Mouse (Mus musculus) limb, embryonic 14.5 days (tissue): Measurements from ENCODE around the gene L3mbtl2. TPM values are rescaled to one million over a fixed set of nuclear protein-coding genes. Genes with fewer than 3 reads are reported as not detected.

Experiments
- ATAC-seq: fragments of 200-750 bp; cut with Nextera tagmentation; 2 replicates; pipeline ENCODE4 v1.8.0; 2017; ENCODE audit warnings: low read depth, moderate number of reproducible peaks, moderate TSS enrichment; ENCODE audit not compliant: low FRiP score
- DNase-seq: peaks from one replicate; pipeline ENCODE4 v3.0.0-alpha.2; 2015; ENCODE audit warnings: low spot score
- H3K27ac ChIP-seq: fragments of 300-500 bp; sonication (generic); replicated peaks from 2 replicates; pipeline ENCODE4 v1.5.1; 2014; ENCODE audit warnings: low read depth, mild to moderate bottlenecking, low read length, moderate library complexity, mixed read lengths
- H3K27me3 ChIP-seq: fragments of 300-500 bp; sonication (generic); 2 replicates; pipeline ENCODE4 v1.6.1; 2014; ENCODE audit warnings: low read length, mixed read lengths; ENCODE audit not compliant: control insufficient read depth, insufficient read depth
- H3K36me3 ChIP-seq: fragments of 300-500 bp; sonication (generic); 2 replicates; pipeline ENCODE4 v1.6.1; 2014; ENCODE audit warnings: mild to moderate bottlenecking, low read length, moderate library complexity, mixed read lengths; ENCODE audit not compliant: control insufficient read depth, insufficient read depth
- H3K4me1 ChIP-seq: fragments of 300-500 bp; sonication (generic); 2 replicates; pipeline ENCODE4 v1.6.1; 2014; ENCODE audit warnings: antibody characterized with exemption, low read length, mixed read lengths; ENCODE audit not compliant: control insufficient read depth, insufficient read depth
- H3K4me2 ChIP-seq: fragments of 300-500 bp; sonication (generic); replicated peaks from 2 replicates; pipeline ENCODE4 v1.6.1; 2014; ENCODE audit warnings: low read depth, mild to moderate bottlenecking, low read length, moderate library complexity; ENCODE audit not compliant: severe bottlenecking
- H3K4me3 ChIP-seq: fragments of 300-500 bp; sonication (generic); replicated peaks from 2 replicates; pipeline ENCODE4 v1.5.1; 2014; ENCODE audit warnings: low read length
- H3K9ac ChIP-seq: fragments of 300-500 bp; sonication (generic); 2 replicates; pipeline ENCODE4 v1.6.1; 2014; ENCODE audit warnings: mild to moderate bottlenecking, low read depth, low read length, moderate library complexity; ENCODE audit not compliant: severe bottlenecking
- H3K9me3 ChIP-seq: fragments of 300-500 bp; sonication (generic); 2 replicates; pipeline ENCODE4 v1.6.1; 2016; ENCODE audit warnings: low read length; ENCODE audit not compliant: control insufficient read depth
- POLR2A ChIP-seq: fragments of 200-500 bp; IDR thresholded peaks from 2 replicates; pipeline ENCODE4 v1.8.0; 2012; ENCODE audit warnings: inconsistent platforms, mild to moderate bottlenecking, moderate library complexity, borderline replicate concordance; ENCODE audit not compliant: insufficient read depth, insufficient read length; ENCODE audit errors: extremely low read depth
- WGBS: fragments of 180-500 bp; shearing (Covaris S2); extraction: QIAGEN DNeasy Blood & Tissue Kit; methylation state at CpG from one replicate; pipeline ENCODE4 v1.1.7; 2014; 5-methylcytosine and 5-hydroxymethylcytosine counted together
- polyA plus RNA-seq, 2 experiments: library from polyadenylated mRNA; depleted of rRNA in 1 of 2; stranded (reverse) in 1 of 2; unstranded in 1 of 2; fragments of >200 nt; fragmentation: Nextera tagmentation in 1 of 2; extraction: Ambion mirVana in 1 of 2; gene quantifications; 2 replicates each; pipeline versions ENCODE4 v1.2.1 to v1.2.3; 2012 to 2014

The L3mbtl2 gene
- polyA plus RNA-seq, 2 experiments = 14.5 to 16.2 TPM

DNA sequence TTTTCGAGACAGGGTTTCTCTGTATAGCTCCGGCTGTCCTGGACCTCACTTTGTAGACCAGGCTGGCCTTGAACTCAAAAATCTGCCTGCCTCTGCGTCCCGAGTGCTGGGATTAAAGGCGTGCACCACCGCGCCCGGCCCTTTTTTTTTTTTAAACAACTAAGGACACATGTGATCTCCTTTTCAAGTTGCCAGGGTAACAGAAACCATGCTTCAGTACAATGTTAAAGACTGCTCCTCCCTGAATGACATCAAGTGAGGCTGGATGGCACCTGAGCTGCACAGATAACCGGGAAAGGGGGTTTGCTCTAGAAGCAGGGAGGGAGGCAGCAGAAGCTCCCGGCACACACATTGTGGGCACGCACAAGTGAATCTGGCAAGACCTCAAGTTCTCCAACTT is 45.3 kb downstream of the L3mbtl2 start:
- peaks cover 94% of the 10 kb centered on the region for H3K36me3 ChIP-seq
- H3K9ac ChIP-seq = no peak overlapping the region
- H3K4me1 ChIP-seq = no peaks in the 10 kb centered on the region
- DNase-seq (no peak), ATAC-seq (no peak)
- no peaks in the 10 kb centered on the region for H3K9me3 ChIP-seq
- no peak overlapping the region for H3K4me3 ChIP-seq
- no peak for TF ChIP-seq POLR2A
- no peak overlapping the region for H3K27ac ChIP-seq
- no peak overlapping the region for H3K4me2 ChIP-seq
- no peaks in the 10 kb centered on the region for H3K27me3 ChIP-seq
- WGBS = 92% methylated on average over 11 of the region's 11 CpGs

DNA sequence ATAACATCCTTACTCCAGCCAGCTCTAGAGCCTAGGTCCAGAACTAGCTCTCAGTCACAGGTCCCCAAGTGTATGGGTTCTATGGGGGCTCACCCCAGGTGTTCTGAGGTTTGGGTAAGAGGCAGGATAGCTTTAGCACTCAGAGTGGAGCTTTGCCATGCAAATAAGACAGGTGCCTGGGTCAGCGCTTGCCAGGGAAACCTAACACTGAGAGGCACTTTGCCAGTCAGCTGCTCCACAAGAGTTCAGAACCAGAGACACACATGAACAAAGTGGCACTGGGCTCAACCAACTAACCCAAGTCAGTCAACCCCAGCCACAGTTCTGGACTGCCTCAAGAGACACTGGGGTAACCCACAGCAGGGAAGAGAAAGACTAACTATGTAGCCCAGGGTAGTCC is 46.0 kb downstream of the L3mbtl2 start:
- ATAC-seq (no peak), DNase-seq (no peak)
- no peaks in the 10 kb centered on the region for H3K27me3 ChIP-seq
- TF ChIP-seq POLR2A = no peak
- H3K9ac ChIP-seq = no peak overlapping the region
- no peaks in the 10 kb centered on the region for H3K4me1 ChIP-seq
- H3K4me3 ChIP-seq = no peak overlapping the region
- H3K9me3 ChIP-seq = no peaks in the 10 kb centered on the region
- no peak overlapping the region for H3K27ac ChIP-seq
- no peak overlapping the region for H3K4me2 ChIP-seq
- 94% methylated on average over 1 of the region's 1 CpGs for WGBS
- peaks cover 89% of the 10 kb centered on the region for H3K36me3 ChIP-seq

DNA sequence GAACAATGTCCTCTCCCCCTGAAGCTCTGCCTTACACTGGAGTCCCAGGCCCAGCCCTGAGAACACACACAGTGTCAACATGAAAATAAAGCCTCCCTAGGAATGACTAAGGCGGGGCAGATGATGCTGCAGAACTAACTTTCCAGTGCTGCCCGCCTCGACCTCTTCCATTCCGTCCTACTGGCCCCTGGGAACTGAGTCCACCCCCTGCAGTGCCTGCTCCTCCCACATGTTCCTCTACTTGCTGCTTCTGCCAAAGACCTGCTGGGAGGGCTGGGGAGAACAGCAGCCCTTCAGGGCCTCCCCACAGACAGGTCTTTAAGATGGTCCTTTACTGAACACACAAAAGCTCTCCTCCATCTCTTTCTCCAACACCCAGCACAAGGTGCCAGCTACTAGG is 47.1 kb downstream of the L3mbtl2 start:
- Histone ChIP-seq H3K9me3 (no peaks in the 10 kb centered on the region), H3K27ac (no peak overlapping the region), H3K36me3 (peaks cover 89% of the 10 kb centered on the region), H3K9ac (no peak overlapping the region), H3K4me3 (no peak overlapping the region), H3K4me1 (no peaks in the 10 kb centered on the region), H3K4me2 (no peak overlapping the region), H3K27me3 (no peaks in the 10 kb centered on the region)
- no peak for TF ChIP-seq POLR2A
- 82% methylated on average over 4 of the region's 4 CpGs for WGBS
- DNase-seq = no peak
- ATAC-seq = no peak

DNA sequence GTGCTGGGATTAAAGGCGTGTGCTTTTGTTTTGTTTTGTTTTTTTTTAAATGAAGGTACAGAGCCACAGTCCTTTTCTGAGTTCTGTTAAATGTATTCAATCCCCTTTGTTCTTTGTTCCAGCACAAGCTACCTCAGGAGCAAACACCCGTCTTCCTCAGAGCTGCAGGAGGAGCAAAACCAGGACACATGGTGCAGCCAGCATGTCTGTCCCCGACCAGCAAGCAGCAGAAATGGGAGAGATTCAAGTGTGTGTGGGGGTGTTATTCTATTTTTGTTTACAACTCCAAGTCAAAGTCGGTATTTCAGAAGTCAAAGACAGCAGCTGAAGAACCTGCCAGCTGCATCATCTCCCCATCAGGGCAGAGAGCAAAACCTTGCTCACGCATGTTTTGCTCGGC is 50.1 kb downstream of the L3mbtl2 start:
- Histone ChIP-seq H3K36me3 (peaks cover 92% of the 10 kb centered on the region), H3K27me3 (no peaks in the 10 kb centered on the region), H3K9me3 (no peaks in the 10 kb centered on the region), H3K4me1 (no peaks in the 10 kb centered on the region), H3K9ac (no peak overlapping the region), H3K4me2 (no peak overlapping the region), H3K27ac (no peak overlapping the region), H3K4me3 (no peak overlapping the region)
- TF ChIP-seq POLR2A = no peak
- 84% methylated on average over 6 of the region's 6 CpGs for WGBS
- DNase-seq (no peak), ATAC-seq (no peak)

- Histone ChIP-seq H3K9me3 (no peaks in the 10 kb centered on the region), H3K4me1 (no peaks in the 10 kb centered on the region), H3K4me3 (no peak overlapping the region), H3K4me2 (no peak overlapping the region), H3K36me3 (peaks cover 95% of the 10 kb centered on the region), H3K9ac (no peak overlapping the region), H3K27me3 (no peaks in the 10 kb centered on the region), H3K27ac (no peak overlapping the region)
- no peak for DNase-seq
- no peak for ATAC-seq
- 92% methylated on average over 9 of the region's 9 CpGs for WGBS
- TF ChIP-seq POLR2A = no peak
Observed at GRCm38 (mm10) chr15:81718336-81719138, 54.8 kb downstream of the L3mbtl2 start.
